Mouse (Mus musculus) embryonic facial prominence, embryonic 13.5 days (tissue): Measurements from ENCODE around the gene Tatdn2. TPM values are rescaled to one million over a fixed set of nuclear protein-coding genes. Genes with fewer than 3 reads are reported as not detected.
"Not testable (repeated sequence)": the region's sequence is repeated elsewhere in the genome, so short reads cannot be mapped to it uniquely, and the experiment has no call there.

Experiments used
- ATAC-seq: fragments of 200-750 bp; cut with Nextera tagmentation; 2 replicates; pipeline ENCODE4 v1.8.0; 2017; ENCODE audit warnings: low read depth; ENCODE audit not compliant: insufficient number of reproducible peaks, insufficient read depth, low FRiP score, low TSS enrichment
- H3K27ac ChIP-seq: fragments of 300-500 bp; sonication (generic); 2 replicates; pipeline ENCODE4 v1.5.1; 2015; ENCODE audit warnings: moderate library complexity, mild to moderate bottlenecking, inconsistent platforms
- H3K27me3 ChIP-seq: fragments of 300-500 bp; sonication (generic); 2 replicates; pipeline ENCODE4 v1.6.1; 2015; ENCODE audit warnings: mild to moderate bottlenecking, inconsistent platforms
- H3K36me3 ChIP-seq: fragments of 300-500 bp; sonication (generic); 2 replicates; pipeline ENCODE4 v1.6.1; 2015; ENCODE audit warnings: mild to moderate bottlenecking, inconsistent platforms
- H3K4me1 ChIP-seq: fragments of 300-500 bp; sonication (generic); 2 replicates; pipeline ENCODE4 v1.6.1; 2015; ENCODE audit warnings: inconsistent platforms
- H3K4me2 ChIP-seq: fragments of 300-500 bp; sonication (generic); 2 replicates; pipeline ENCODE4 v1.6.1; 2015; ENCODE audit warnings: moderate library complexity, mild to moderate bottlenecking, inconsistent platforms
- H3K4me3 ChIP-seq: fragments of 300-500 bp; sonication (generic); 2 replicates; pipeline ENCODE4 v1.5.1; 2015; ENCODE audit warnings: mild to moderate bottlenecking, inconsistent platforms
- H3K9ac ChIP-seq: fragments of 300-500 bp; sonication (generic); 2 replicates; pipeline ENCODE4 v1.6.1; 2015; ENCODE audit warnings: mild to moderate bottlenecking, inconsistent platforms
- H3K9me3 ChIP-seq: fragments of 300-500 bp; sonication (generic); 2 replicates; pipeline ENCODE4 v1.6.1; 2016; ENCODE audit warnings: inconsistent platforms
- WGBS: fragments of 180-500 bp; shearing (Covaris S2); methylation state at CpG from one replicate; pipeline ENCODE4 v1.1.7; 2015; ENCODE audit warnings: mixed read lengths; 5-methylcytosine and 5-hydroxymethylcytosine counted together
- polyA plus RNA-seq: library from polyadenylated mRNA; unstranded; fragments of >200 nt; fragmentation: Nextera tagmentation; extraction: Ambion mirVana; gene quantifications from 2 replicates; pipeline ENCODE4 v1.2.1, GENCODE M21; 2015

Gene Tatdn2
- polyA plus RNA-seq, 1 experiment from 2014 or later: 0.70 TPM

DNA sequence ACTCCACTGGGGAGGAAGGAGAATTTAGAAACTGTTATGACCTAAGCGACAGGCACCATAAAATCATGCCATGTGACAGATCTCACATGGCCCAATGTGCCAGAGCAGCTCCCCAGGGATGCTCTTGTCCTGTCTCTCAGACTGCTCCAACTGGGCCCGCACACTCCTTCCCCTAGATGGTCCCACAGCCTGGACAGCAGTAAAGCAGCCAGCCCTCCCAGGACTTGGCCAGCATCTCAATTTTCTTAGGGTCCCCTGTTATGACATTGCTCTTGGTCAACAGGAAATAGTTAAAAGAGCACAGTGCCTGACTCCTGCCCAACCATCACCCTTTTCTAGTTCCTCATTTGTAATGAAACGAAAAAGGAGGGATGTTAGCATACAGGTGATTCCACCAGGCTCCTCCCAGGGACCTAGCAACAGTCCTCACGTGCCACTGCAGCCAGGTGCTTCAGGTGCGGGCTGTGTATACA lies 4.2 kb upstream of the Tatdn2 start:
- Histone ChIP-seq H3K4me1 (peaks cover 20% of the 10 kb centered on the region), H3K36me3 (no peaks in the 10 kb centered on the region), H3K4me2 (no peak overlapping the region), H3K27me3 (no peaks in the 10 kb centered on the region), H3K27ac (no peak overlapping the region), H3K4me3 (no peak overlapping the region), H3K9me3 (no peaks in the 10 kb centered on the region), H3K9ac (no peak overlapping the region)
- 80% methylated on average over 5 of the region's 5 CpGs for WGBS
- no peak for ATAC-seq

DNA sequence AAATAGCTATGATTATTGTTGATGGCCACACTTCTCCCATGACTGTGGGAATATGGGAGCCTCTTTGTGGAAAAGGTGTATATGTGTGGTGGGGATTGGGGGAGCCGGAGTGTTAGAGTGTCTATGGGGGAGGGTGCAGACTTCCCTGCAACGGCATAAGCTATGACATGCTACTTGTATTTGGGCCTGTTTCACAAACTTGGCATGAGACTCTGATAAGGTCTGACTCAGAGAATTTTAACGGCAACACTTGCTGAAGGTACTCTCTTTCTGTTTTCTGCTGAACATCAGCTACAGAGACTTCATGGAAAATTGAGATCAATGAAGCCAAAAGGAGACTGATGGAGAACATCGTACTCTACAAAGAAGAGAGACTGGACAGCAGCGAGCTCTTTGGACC lies 3.5 kb upstream of the Tatdn2 start:
- H3K9me3 ChIP-seq: no peaks in the 10 kb centered on the region
- no peak for ATAC-seq
- no peak overlapping the region for H3K27ac ChIP-seq
- H3K4me1 ChIP-seq: peaks cover 26% of the 10 kb centered on the region
- 90% methylated on average over 5 of the region's 5 CpGs for WGBS
- H3K9ac ChIP-seq: no peak overlapping the region
- H3K4me2 ChIP-seq: no peak overlapping the region
- H3K4me3 ChIP-seq: no peak overlapping the region
- no peaks in the 10 kb centered on the region for H3K27me3 ChIP-seq
- no peaks in the 10 kb centered on the region for H3K36me3 ChIP-seq

DNA sequence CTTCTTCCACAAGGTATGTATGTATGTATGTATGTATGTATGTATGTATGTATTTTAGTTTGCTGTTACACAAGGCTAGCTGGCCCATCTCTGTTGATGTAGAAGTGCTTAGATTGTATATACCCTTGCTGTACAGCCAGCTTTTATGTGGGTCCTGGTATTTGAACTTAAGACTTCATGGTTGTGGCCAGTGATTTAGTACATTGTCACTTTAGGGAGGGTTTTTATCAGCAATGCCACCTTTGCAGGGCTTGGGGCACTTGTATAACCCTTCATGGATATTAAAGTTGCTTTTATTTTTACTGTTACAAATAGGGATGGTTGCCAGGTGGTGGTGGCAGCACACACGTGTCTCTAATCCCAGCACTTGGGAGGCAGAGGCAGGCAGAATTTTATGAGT lies 1.6 kb upstream of the Tatdn2 start:
- Histone ChIP-seq H3K4me2 (no peak overlapping the region), H3K27ac (no peak overlapping the region), H3K4me3 (no peak overlapping the region), H3K4me1 (peaks cover 30% of the 10 kb centered on the region), H3K36me3 (peaks cover 8% of the 10 kb centered on the region; the same call in 1 of the 2 replicates), H3K9ac (no peak overlapping the region), H3K27me3 (no peaks in the 10 kb centered on the region), H3K9me3 (no peaks in the 10 kb centered on the region)
- no peak for ATAC-seq
- WGBS: 72% methylated on average over 1 of the region's 1 CpGs

DNA sequence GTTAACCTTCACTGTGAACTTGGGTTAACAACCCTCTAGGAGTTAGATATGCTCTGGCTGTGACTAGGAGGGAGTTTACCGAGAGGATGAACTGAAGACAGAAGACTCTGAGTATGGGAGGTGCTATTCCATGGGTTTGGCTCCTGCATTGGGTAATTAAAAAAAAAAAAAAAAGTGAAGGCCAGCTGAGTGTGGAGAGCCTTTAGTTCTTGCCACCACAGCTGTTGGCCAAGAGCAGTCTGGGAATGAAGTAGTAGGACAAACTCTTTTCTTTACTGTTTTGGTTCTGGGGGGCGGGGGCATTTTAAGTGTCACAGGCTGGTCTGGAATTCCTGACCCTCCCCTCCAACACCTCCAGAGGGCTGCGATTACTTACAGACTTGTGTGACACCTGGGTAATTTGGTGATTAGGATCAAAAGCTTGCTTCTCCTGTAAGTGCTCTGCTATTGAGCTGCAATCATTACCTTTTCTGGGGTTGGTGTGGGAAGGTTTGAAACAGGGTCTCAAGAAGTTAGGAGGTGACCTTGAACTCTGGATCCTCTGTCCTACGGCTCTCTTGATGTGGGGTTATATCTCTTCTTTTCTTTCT lies 989 bp upstream of the Tatdn2 start:
- H3K27ac ChIP-seq: peak overlapping the region; percentile 91; the same call in 1 of the 2 replicates
- WGBS: 70% methylated on average over 4 of the region's 4 CpGs
- H3K36me3 ChIP-seq: peaks cover 11% of the 10 kb centered on the region
- H3K4me2 ChIP-seq: peak overlapping the region; percentile 93
- H3K9me3 ChIP-seq: no peaks in the 10 kb centered on the region
- H3K27me3 ChIP-seq: no peaks in the 10 kb centered on the region
- no peak for ATAC-seq
- H3K9ac ChIP-seq: peak overlapping the region; percentile 62; the same call in 1 of the 2 replicates
- H3K4me1 ChIP-seq: peaks cover 24% of the 10 kb centered on the region
- H3K4me3 ChIP-seq: peak overlapping the region; percentile 91

DNA sequence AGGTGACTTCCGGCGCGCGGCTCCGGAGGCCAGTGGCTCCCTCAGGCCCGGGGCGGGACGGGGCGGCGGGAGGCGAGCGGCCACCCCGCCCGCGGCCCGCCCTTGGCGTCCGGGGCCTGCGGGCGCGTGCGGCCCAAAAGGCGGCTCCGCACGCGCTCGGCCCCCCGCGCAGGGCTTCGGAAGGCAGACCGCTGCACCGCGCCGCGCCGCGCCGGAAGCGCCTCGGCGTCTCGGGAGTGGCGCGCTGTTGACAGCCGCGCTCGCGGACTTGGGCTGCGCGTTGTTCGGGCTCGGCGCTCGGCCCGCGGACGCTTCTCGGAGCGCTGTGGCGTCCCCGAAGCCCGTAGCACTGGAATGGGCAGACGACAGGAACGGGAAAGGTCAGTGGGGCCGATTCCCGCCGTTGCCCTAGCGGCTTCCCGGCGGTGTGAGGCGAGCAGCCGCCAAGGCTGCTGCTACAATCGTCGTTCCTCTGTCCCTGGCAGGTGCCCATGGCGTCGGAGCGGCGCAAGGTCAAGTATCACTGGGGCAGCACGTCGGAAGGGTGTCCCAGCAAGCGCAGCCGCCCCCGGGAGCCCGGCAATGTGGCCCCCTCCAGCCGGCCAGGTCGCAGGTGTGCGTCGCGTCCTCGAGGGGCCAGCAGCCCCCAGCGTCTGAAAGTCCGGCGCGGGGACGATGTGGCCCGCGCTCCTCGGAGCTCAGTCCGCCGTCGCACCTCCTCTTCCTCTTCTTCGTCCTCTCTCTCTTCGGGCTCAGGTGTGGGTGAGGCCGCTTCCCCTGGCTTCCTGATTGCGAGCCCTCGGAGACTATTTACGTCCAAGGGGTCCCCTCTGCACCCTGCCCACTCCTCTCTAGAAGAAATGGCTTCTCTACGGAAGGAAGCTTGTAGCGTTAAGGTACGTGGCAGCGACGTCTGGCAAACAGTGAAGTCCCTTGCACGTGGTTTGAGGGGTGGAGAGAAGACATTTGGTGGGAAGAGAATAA lies 664 bp downstream of the Tatdn2 start:
- H3K27me3 ChIP-seq: no peaks in the 10 kb centered on the region
- H3K4me1 ChIP-seq: peaks cover 22% of the 10 kb centered on the region
- peak overlapping the region; percentile 84 for H3K9ac ChIP-seq
- H3K4me2 ChIP-seq: peak overlapping the region; percentile 93
- H3K36me3 ChIP-seq: peaks cover 28% of the 10 kb centered on the region
- WGBS: under 1% methylated on average over 102 of the region's 113 CpGs
- H3K4me3 ChIP-seq: peak overlapping the region; percentile 91
- peak overlapping the region; percentile 91 for H3K27ac ChIP-seq
- H3K9me3 ChIP-seq: no peaks in the 10 kb centered on the region
- ATAC-seq: peak; percentile 53

DNA sequence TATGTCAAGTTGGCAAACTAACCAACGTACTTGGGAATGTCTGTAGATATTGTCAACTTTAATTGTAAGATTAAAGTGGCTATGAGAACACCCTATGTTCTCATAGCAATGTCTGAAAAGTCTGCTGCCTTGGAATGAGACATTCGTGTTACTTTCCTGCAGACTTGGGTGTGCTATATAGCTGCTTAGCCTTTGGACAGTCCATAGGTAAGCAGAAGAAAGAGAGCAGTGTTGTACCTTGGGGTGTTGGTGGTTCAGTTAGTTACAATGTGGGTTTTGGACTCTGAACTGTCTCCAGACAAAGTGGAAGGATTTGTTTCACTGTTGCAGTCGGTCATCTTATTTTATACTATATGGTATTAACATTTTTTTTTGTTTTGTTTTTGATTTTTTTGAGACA lies 15.9 kb downstream of the Tatdn2 start:
- no peaks in the 10 kb centered on the region for H3K27me3 ChIP-seq
- no peak overlapping the region for H3K27ac ChIP-seq
- WGBS: 93% methylated on average over 3 of the region's 3 CpGs

DNA sequence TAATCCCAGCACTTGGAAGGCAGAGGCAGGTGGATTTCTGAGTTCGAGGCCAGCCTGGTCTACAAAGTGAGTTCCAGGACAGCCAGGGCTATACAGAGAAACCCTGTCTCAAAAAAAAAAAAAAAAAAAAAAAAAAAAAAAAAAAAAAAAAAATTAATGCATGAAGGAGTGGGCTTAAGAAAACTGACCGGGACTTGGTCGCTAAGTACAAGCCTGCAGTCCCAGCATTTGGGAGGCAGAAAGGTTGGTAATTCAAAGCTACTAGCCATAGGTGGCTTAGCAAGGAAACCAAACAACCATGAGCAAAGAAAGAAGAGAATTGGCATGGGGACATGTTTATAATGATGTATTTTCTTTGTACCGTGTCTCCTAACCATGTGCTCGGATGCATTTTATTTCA lies 16.5 kb downstream of the Tatdn2 start:
- not testable (repeated sequence) for H3K27me3 ChIP-seq, ATAC-seq, H3K9ac ChIP-seq, H3K4me2 ChIP-seq, H3K9me3 ChIP-seq, H3K27ac ChIP-seq, H3K4me3 ChIP-seq, H3K4me1 ChIP-seq
- peaks cover 93% of the 10 kb centered on the region for H3K36me3 ChIP-seq
- 90% methylated on average over 5 of the region's 5 CpGs for WGBS

More for the DNA sequence above, 15.9 kb downstream of the Tatdn2 start:
- no peaks in the 10 kb centered on the region for H3K9me3 ChIP-seq
- no peak overlapping the region for H3K4me2 ChIP-seq
- H3K9ac ChIP-seq: no peak overlapping the region
- ATAC-seq: no peak
- peaks cover 97% of the 10 kb centered on the region for H3K36me3 ChIP-seq
- H3K4me1 ChIP-seq: no peaks in the 10 kb centered on the region
- H3K4me3 ChIP-seq: no peak overlapping the region

DNA sequence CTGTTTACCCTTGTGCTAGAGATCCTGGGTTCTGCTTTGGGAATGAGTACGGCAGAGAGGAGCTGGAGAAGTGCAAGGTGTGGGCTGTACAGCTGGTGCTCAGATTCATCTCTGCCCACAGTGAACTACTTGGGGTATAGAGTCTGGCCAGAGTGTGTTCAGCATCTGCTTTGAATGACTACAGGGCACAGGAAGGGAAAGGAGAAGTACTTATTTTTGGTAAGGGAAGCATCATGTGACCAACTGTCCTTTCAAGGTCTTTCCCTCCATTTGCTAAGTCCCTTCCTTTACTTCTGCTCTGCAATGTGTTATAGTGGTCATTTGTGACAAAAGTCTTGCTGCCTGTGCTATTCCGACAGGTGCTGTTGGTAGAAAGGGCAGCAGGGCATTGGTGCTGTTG lies 17.4 kb downstream of the Tatdn2 start:
- ATAC-seq: no peak

DNA sequence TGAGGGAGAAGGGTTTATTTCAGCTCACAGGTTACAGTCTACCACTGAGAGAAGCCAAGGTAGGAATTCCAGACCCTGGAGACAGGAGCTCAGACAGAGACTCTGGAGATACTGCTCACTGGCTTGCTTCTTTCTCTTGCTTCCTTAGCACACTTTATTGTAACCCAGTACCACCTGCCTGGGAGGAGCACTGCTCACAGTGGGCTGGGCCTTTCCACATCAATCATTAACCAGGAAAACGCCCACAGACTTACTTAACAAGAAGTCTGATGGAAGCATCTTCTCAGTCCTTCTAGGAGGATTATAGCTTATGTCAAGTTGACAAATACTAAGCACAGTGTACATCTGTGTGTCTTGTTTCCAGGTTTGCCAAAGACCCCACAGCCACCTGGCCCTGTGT lies 17.9 kb downstream of the Tatdn2 start:
- H3K27ac ChIP-seq: no peak overlapping the region
- H3K27me3 ChIP-seq: no peaks in the 10 kb centered on the region
- 84% methylated on average over 1 of the region's 1 CpGs for WGBS
- no peak overlapping the region for H3K9ac ChIP-seq
- H3K4me1 ChIP-seq: no peaks in the 10 kb centered on the region
- ATAC-seq: no peak
- H3K9me3 ChIP-seq: no peaks in the 10 kb centered on the region
- peaks cover 92% of the 10 kb centered on the region for H3K36me3 ChIP-seq
- no peak overlapping the region for H3K4me3 ChIP-seq
- H3K4me2 ChIP-seq: no peak overlapping the region

More for the DNA sequence above, 17.4 kb downstream of the Tatdn2 start:
- Histone ChIP-seq H3K27ac (no peak overlapping the region), H3K27me3 (no peaks in the 10 kb centered on the region), H3K9me3 (no peaks in the 10 kb centered on the region), H3K4me2 (no peak overlapping the region), H3K9ac (no peak overlapping the region), H3K4me3 (no peak overlapping the region), H3K4me1 (no peaks in the 10 kb centered on the region), H3K36me3 (peaks cover 92% of the 10 kb centered on the region)
- 89% methylated on average over 2 of the region's 2 CpGs for WGBS

DNA sequence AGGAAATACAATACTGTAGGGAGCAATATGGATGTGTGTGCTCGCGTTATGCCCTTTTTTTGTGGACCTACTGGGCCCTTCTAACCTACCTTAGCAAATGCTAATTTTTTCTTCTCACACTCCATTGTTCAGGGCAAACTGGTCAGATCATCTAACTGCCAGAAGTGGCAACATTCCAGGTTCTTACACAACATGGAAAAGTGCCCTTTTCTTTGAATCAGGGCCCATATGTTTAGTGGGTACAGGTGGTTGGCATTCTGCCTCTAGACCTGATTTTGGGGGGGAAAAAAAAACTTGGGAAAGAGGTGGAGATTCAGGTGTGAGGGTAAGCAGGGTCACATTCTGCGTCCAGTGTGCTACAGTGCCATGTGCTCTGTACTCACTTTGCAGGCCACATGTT lies 20.7 kb downstream of the Tatdn2 start:
- ATAC-seq: no peak
- Histone ChIP-seq H3K4me2 (no peak overlapping the region), H3K27me3 (no peaks in the 10 kb centered on the region), H3K9ac (no peak overlapping the region), H3K4me1 (no peaks in the 10 kb centered on the region), H3K4me3 (no peak overlapping the region), H3K36me3 (peaks cover 90% of the 10 kb centered on the region), H3K9me3 (no peaks in the 10 kb centered on the region), H3K27ac (no peak overlapping the region)
- 91% methylated on average over 3 of the region's 3 CpGs for WGBS

DNA sequence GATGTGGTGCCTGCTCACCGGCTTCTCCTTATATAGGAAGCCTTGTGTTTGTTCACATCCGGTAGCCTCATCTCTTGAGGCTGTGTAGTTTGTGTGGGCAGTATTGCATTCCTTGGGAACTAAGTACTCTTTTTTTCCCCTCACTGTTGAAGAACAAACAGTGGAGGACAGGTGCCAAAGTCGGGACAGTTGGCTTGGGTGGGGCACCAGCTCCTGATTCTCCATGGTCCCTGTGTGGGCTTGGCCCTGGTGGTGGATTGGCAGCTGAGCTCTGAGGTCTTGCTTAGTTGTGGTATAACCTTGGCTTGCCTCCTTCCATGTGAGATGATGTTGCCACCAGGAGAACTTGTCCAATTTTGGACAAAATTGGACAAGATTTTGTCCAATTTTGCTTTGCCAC lies 23.0 kb downstream of the Tatdn2 start, which contains the start of gene Ghrl:
Gene Ghrl (minus strand): TSS at position 3 of the 400 bp plus-strand sequence.
- Histone ChIP-seq H3K27ac (no peak within 1 kb of the TSS), H3K4me3 (no peak within 1 kb of the TSS), H3K4me1 (no peaks in the 10 kb centered on the region), H3K9ac (no peak within 1 kb of the TSS), H3K36me3 (peaks cover 81% of the 10 kb centered on the region), H3K9me3 (no peaks in the 10 kb centered on the region), H3K4me2 (no peak within 1 kb of the TSS), H3K27me3 (no peaks in the 10 kb centered on the region)
- no peak for ATAC-seq
- WGBS: 86% methylated on average over 3 of the region's 3 CpGs
